Mouse (Mus musculus): ENCODE measurements around the gene Mslnl. TPM values are rescaled to one million over a fixed set of nuclear protein-coding genes. Genes with fewer than 3 reads are reported as not detected.

The Mslnl gene
- polyA plus RNA-seq (2014; fragmentation: Nextera tagmentation; extraction: Ambion mirVana): not detected in 2 replicates

GRCm38 (mm10) chr17:25735745-25736144 lies at the start of gene Mslnl:
Mslnl (plus strand) TSS chr17:25736042.
- H3K27ac ChIP-seq (ENCODE audit: low read depth, low read length): no peak within 1 kb of the TSS
- no peak within 1 kb of the TSS for H3K4me2 ChIP-seq (ENCODE audit: low read depth, low read length, severe bottlenecking)
- no peak within 1 kb of the TSS for H3K9ac ChIP-seq (ENCODE audit: low read length)
- H3K36me3 ChIP-seq (ENCODE audit: control insufficient read depth, insufficient read depth, low read length): no peaks in the 10 kb centered on the region
- 84% methylated on average over 3 of the region's 3 CpGs for WGBS
- H3K9me3 ChIP-seq (ENCODE audit: control insufficient read depth, low read length): no peaks in the 10 kb centered on the region
- no peaks in the 10 kb centered on the region for H3K27me3 ChIP-seq (ENCODE audit: control insufficient read depth, insufficient read depth, low read length)
- ATAC-seq (replicated peaks; ENCODE audit: low FRiP score) (no peak), DNase-seq (ENCODE audit: low spot score) (no peak)
- H3K4me3 ChIP-seq (ENCODE audit: low read depth, low read length): no peak within 1 kb of the TSS
- no peaks in the 10 kb centered on the region for H3K4me1 ChIP-seq (replicated peaks; ENCODE audit: control insufficient read depth, insufficient read depth, low read length)

- DNase-seq (ENCODE audit: low spot score) (peak; percentile 70), ATAC-seq (replicated peaks; ENCODE audit: low FRiP score) (no peak)
- H3K27ac ChIP-seq (ENCODE audit: low read depth, low read length): no peak overlapping the region
- no peak overlapping the region for H3K9ac ChIP-seq (ENCODE audit: low read length)
- H3K27me3 ChIP-seq (ENCODE audit: control insufficient read depth, insufficient read depth, low read length): no peaks in the 10 kb centered on the region
- no peak overlapping the region for H3K4me3 ChIP-seq (ENCODE audit: low read depth, low read length)
- no peaks in the 10 kb centered on the region for H3K4me1 ChIP-seq (replicated peaks; ENCODE audit: control insufficient read depth, insufficient read depth, low read length)
- H3K4me2 ChIP-seq (ENCODE audit: low read depth, low read length, severe bottlenecking): no peak overlapping the region
- no peaks in the 10 kb centered on the region for H3K36me3 ChIP-seq (ENCODE audit: control insufficient read depth, insufficient read depth, low read length)
- no peaks in the 10 kb centered on the region for H3K9me3 ChIP-seq (ENCODE audit: control insufficient read depth, low read length)
- 57% methylated on average over 7 of the region's 7 CpGs for WGBS
Observed at GRCm38 (mm10) chr17:25686323-25686722, 49.5 kb upstream of the Mslnl start.

DNA sequence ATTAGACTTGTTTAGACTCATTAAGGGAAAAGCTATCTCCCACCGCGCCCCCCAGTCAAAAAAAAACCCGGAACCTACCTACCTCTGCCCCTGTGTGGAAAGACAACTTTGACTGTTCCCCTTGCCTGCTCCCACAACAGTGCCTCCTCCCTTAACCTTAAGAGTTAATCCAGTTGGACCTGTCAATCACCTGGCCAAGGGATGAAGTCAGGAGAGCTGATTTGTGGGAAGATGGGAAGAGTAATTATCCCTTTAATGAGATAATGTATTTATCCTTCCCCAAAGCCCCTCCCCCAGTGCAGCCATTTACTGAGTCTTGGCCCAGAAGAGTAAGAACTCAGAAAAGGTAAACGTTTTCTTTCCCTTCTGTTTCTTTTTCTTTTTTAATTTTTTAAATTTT lies 46.9 kb upstream of the Mslnl start:
- Histone ChIP-seq H3K4me3 (ENCODE audit: low read depth, low read length) (no peak overlapping the region), H3K9ac (ENCODE audit: low read length) (no peak overlapping the region), H3K4me2 (ENCODE audit: low read depth, low read length, severe bottlenecking) (no peak overlapping the region), H3K27ac (ENCODE audit: low read depth, low read length) (no peak overlapping the region), H3K9me3 (ENCODE audit: control insufficient read depth, low read length) (no peaks in the 10 kb centered on the region), H3K4me1 (replicated peaks; ENCODE audit: control insufficient read depth, insufficient read depth, low read length) (no peaks in the 10 kb centered on the region), H3K36me3 (ENCODE audit: control insufficient read depth, insufficient read depth, low read length) (no peaks in the 10 kb centered on the region), H3K27me3 (ENCODE audit: control insufficient read depth, insufficient read depth, low read length) (no peaks in the 10 kb centered on the region)
- DNase-seq (ENCODE audit: low spot score) (no peak), ATAC-seq (replicated peaks; ENCODE audit: low FRiP score) (no peak)
- WGBS: 78% methylated on average over 4 of the region's 4 CpGs

- no peak overlapping the region for H3K27ac ChIP-seq (ENCODE audit: low read depth, low read length)
- no peaks in the 10 kb centered on the region for H3K27me3 ChIP-seq (ENCODE audit: control insufficient read depth, insufficient read depth, low read length)
- H3K4me1 ChIP-seq (replicated peaks; ENCODE audit: control insufficient read depth, insufficient read depth, low read length): no peaks in the 10 kb centered on the region
- no peak for DNase-seq (ENCODE audit: low spot score)
- 37% methylated on average over 1 of the region's 1 CpGs for WGBS
- H3K4me2 ChIP-seq (ENCODE audit: low read depth, low read length, severe bottlenecking): no peak overlapping the region
- no peaks in the 10 kb centered on the region for H3K36me3 ChIP-seq (ENCODE audit: control insufficient read depth, insufficient read depth, low read length)
- H3K4me3 ChIP-seq (ENCODE audit: low read depth, low read length): no peak overlapping the region
- no peak for ATAC-seq (replicated peaks; ENCODE audit: low FRiP score)
- H3K9me3 ChIP-seq (ENCODE audit: control insufficient read depth, low read length): no peaks in the 10 kb centered on the region
- no peak overlapping the region for H3K9ac ChIP-seq (ENCODE audit: low read length)
Observed at GRCm38 (mm10) chr17:25696263-25696662, 39.6 kb upstream of the Mslnl start.

GRCm38 (mm10) chr17:25698446-25698845 lies 37.4 kb upstream of the Mslnl start:
- WGBS: 12% methylated on average over 7 of the region's 7 CpGs
- DNase-seq (ENCODE audit: low spot score): peak; percentile 85
- Histone ChIP-seq H3K36me3 (ENCODE audit: control insufficient read depth, insufficient read depth, low read length) (no peaks in the 10 kb centered on the region), H3K27me3 (ENCODE audit: control insufficient read depth, insufficient read depth, low read length) (no peaks in the 10 kb centered on the region), H3K9ac (ENCODE audit: low read length) (no peak overlapping the region), H3K4me3 (ENCODE audit: low read depth, low read length) (no peak overlapping the region), H3K4me2 (ENCODE audit: low read depth, low read length, severe bottlenecking) (no peak overlapping the region), H3K27ac (ENCODE audit: low read depth, low read length) (no peak overlapping the region), H3K4me1 (replicated peaks; ENCODE audit: control insufficient read depth, insufficient read depth, low read length) (no peaks in the 10 kb centered on the region), H3K9me3 (ENCODE audit: control insufficient read depth, low read length) (no peaks in the 10 kb centered on the region)
- ATAC-seq (replicated peaks; ENCODE audit: low FRiP score): 0 out of 2 replicates have a peak, but pooled peaks have one; percentile 21

DNA sequence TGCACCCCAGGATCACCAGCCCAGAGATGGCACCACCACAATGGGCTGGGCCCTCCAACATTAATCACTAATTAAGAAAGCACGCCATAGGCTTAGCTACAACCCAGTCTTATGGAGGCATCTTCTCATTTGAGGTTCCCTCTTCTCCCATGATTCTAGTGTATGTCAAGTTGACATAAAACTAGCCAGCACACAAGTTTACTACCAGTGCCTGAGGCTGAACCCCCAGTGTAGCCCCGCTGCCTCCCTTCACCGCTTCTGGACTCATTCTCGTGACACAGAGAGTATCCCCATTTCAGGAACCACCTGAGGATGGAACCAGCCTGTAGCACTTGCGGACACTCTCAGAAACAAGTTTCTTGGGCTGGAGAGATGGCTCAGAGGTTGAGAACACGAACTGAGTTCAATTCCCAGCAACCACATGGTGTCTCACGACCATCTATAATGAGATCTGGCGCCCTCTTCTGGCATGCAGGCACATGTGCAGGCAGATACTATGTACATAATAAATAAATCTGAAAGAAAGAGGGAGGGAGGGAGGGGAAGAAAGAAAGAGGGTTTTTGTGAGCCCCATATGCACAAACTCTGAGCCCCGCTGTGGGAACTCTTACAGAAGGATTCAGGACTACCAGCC lies 34.9 kb upstream of the Mslnl start:
- ATAC-seq (replicated peaks; ENCODE audit: low FRiP score) (no peak), DNase-seq (ENCODE audit: low spot score) (no peak)
- Histone ChIP-seq H3K9ac (ENCODE audit: low read length) (no peak overlapping the region), H3K4me2 (ENCODE audit: low read depth, low read length, severe bottlenecking) (no peak overlapping the region), H3K4me3 (ENCODE audit: low read depth, low read length) (no peak overlapping the region), H3K27ac (ENCODE audit: low read depth, low read length) (no peak overlapping the region), H3K9me3 (ENCODE audit: control insufficient read depth, low read length) (no peaks in the 10 kb centered on the region), H3K27me3 (ENCODE audit: control insufficient read depth, insufficient read depth, low read length) (no peaks in the 10 kb centered on the region), H3K36me3 (ENCODE audit: control insufficient read depth, insufficient read depth, low read length) (no peaks in the 10 kb centered on the region), H3K4me1 (replicated peaks; ENCODE audit: control insufficient read depth, insufficient read depth, low read length) (no peaks in the 10 kb centered on the region)
- 54% methylated on average over 9 of the region's 9 CpGs for WGBS

- H3K4me1 ChIP-seq (replicated peaks; ENCODE audit: control insufficient read depth, insufficient read depth, low read length): no peaks in the 10 kb centered on the region
- H3K36me3 ChIP-seq (ENCODE audit: control insufficient read depth, insufficient read depth, low read length): no peaks in the 10 kb centered on the region
- whole genome bisulfite sequencing: 90% methylated on average over 2 of the region's 2 CpGs
- no peak overlapping the region for H3K9ac ChIP-seq (ENCODE audit: low read length)
- no peak overlapping the region for H3K27ac ChIP-seq (ENCODE audit: low read depth, low read length)
- no peak overlapping the region for H3K4me3 ChIP-seq (ENCODE audit: low read depth, low read length)
- no peaks in the 10 kb centered on the region for H3K9me3 ChIP-seq (ENCODE audit: control insufficient read depth, low read length)
- ATAC-seq (replicated peaks; ENCODE audit: low FRiP score): no peak
- no peaks in the 10 kb centered on the region for H3K27me3 ChIP-seq (ENCODE audit: control insufficient read depth, insufficient read depth, low read length)
- H3K4me2 ChIP-seq (ENCODE audit: low read depth, low read length, severe bottlenecking): no peak overlapping the region
- peak; percentile 36 for DNase-seq (ENCODE audit: low spot score)
Observed at GRCm38 (mm10) chr17:25709994-25710393, 25.8 kb upstream of the Mslnl start.

DNA sequence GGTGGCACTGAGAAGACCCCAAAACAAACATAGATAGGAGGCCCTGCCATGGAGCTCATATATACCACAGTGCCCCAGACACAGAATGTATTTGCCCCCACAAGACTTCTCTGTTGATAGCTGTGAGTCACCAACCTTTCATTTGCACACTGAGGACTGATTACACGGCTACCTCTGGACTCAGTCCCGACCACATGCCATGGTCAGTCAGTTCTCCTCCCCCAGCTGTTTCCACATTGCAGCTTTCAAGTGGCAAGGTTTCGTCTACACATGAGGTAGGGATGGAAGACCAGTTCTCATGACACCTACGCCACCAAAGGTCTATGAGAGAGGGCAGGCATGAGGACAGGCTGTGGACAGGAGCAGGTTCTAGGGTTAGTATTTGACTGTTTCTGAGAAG lies 24.7 kb upstream of the Mslnl start:
- no peaks in the 10 kb centered on the region for H3K36me3 ChIP-seq (ENCODE audit: control insufficient read depth, insufficient read depth, low read length)
- H3K4me3 ChIP-seq (ENCODE audit: low read depth, low read length): no peak overlapping the region
- H3K27ac ChIP-seq (ENCODE audit: low read depth, low read length): no peak overlapping the region
- ATAC-seq (replicated peaks; ENCODE audit: low FRiP score) (no peak), DNase-seq (ENCODE audit: low spot score) (no peak)
- H3K9me3 ChIP-seq (ENCODE audit: control insufficient read depth, low read length): no peaks in the 10 kb centered on the region
- no peaks in the 10 kb centered on the region for H3K4me1 ChIP-seq (replicated peaks; ENCODE audit: control insufficient read depth, insufficient read depth, low read length)
- no peak overlapping the region for H3K9ac ChIP-seq (ENCODE audit: low read length)
- H3K4me2 ChIP-seq (ENCODE audit: low read depth, low read length, severe bottlenecking): no peak overlapping the region
- H3K27me3 ChIP-seq (ENCODE audit: control insufficient read depth, insufficient read depth, low read length): 0 out of 2 replicates have a peak, but pooled peaks cover 4% of the 10 kb centered on the region
- 76% methylated on average over 4 of the region's 4 CpGs for WGBS

GRCm38 (mm10) chr17:25715627-25716026 lies 20.2 kb upstream of the Mslnl start:
- 52% methylated on average over 3 of the region's 3 CpGs for WGBS

More at GRCm38 (mm10) chr17:25715627-25716026, 20.2 kb upstream of the Mslnl start:
- DNase-seq (ENCODE audit: low spot score) (peak; percentile 46), ATAC-seq (replicated peaks; ENCODE audit: low FRiP score) (no peak)
- Histone ChIP-seq H3K36me3 (ENCODE audit: control insufficient read depth, insufficient read depth, low read length) (no peaks in the 10 kb centered on the region; the same call in 1 of the 2 replicates), H3K4me1 (replicated peaks; ENCODE audit: control insufficient read depth, insufficient read depth, low read length) (peaks cover 12% of the 10 kb centered on the region; the same call in 1 of the 2 replicates), H3K4me3 (ENCODE audit: low read depth, low read length) (no peak overlapping the region), H3K27me3 (ENCODE audit: control insufficient read depth, insufficient read depth, low read length) (peaks cover 24% of the 10 kb centered on the region), H3K9me3 (ENCODE audit: control insufficient read depth, low read length) (no peaks in the 10 kb centered on the region), H3K4me2 (ENCODE audit: low read depth, low read length, severe bottlenecking) (no peak overlapping the region), H3K27ac (ENCODE audit: low read depth, low read length) (no peak overlapping the region), H3K9ac (ENCODE audit: low read length) (no peak overlapping the region)

All from forebrain, embryonic 11.5 days (tissue).